18 mouse cellular contexts compared by ENCODE assay signal in genomic region chr9:64528595-64528994, GRCm38 (mm10).
DNase-seq lines count a peak whose midpoint lies in the region; ATAC-seq and TF ChIP-seq lines count a peak whose summit lies in the region.
"Had no signal": no experiment of that assay in that cellular context is flagged by ENCODE, and none has a peak within 500 bp of the region (broad histone marks: within the 10 kb centered on the region; RNA-seq: fewer than 3 reads in every experiment).

No protein-coding gene starts in this region.

- ATAC-seq in liver, embryonic 15.5 days (ENCODE audit: insufficient read depth): no peak
- ATAC-seq in liver, embryonic 11.5 days (replicated peaks; ENCODE audit: low FRiP score): no peak
- ATAC-seq in Patski: peak; percentile 76
- ATAC-seq: forebrain, embryonic 13.5 days; inflammation-experienced regulatory T-cells, adult 6 months had no signal

- no peak for TF ChIP-seq CTCF in Patski (IDR thresholded peaks at IDR 0.05)

- WGBS in liver, embryonic 15.5 days (ENCODE audit: insufficient replicate concordance): 47% methylated on average over 2 of the region's 2 CpGs
- WGBS in liver, embryonic 11.5 days: 63% methylated on average over 2 of the region's 2 CpGs

- no peaks in the 10 kb centered on the region for H3K9me3 ChIP-seq in liver, embryonic 15.5 days (replicated peaks)
- H3K9me3 ChIP-seq in liver, embryonic 11.5 days (ENCODE audit: control insufficient read depth, low read length): no peaks in the 10 kb centered on the region
- H3K9me3 ChIP-seq: forebrain, embryonic 13.5 days; heart, embryonic 13.5 days; limb, embryonic 13.5 days; neural tube, embryonic 13.5 days had no signal

- H3K27ac ChIP-seq in liver, embryonic 15.5 days (replicated peaks): 0 out of 2 replicates have a peak overlapping the region, but pooled peaks have one; percentile 20
- H3K27ac ChIP-seq in liver, embryonic 11.5 days (ENCODE audit: low read depth, low read length): no peak overlapping the region
- H3K27ac ChIP-seq: forebrain, embryonic 13.5 days; heart, embryonic 13.5 days; limb, embryonic 13.5 days; neural tube, embryonic 13.5 days had no signal

- H3K4me1 ChIP-seq in liver, embryonic 15.5 days (replicated peaks): peaks cover 41% of the 10 kb centered on the region
- peaks cover 2% of the 10 kb centered on the region for H3K4me1 ChIP-seq in liver, embryonic 11.5 days (replicated peaks; ENCODE audit: control insufficient read depth, insufficient read depth, low read length)

- peak; percentile 53 for DNase-seq in adrenal gland, adult 2 months
- DNase-seq in adrenal gland, postnatal 25 days: no peak
- DNase-seq in frontal cortex, postnatal 36 days (ENCODE audit: low spot score in 2 of 2): peak; percentile 21 to 30
- no peak for DNase-seq in frontal cortex, postnatal 10 days (ENCODE audit: low spot score in 2 of 2)
- DNase-seq in liver, embryonic 11.5 days (ENCODE audit: low spot score): no peak
- DNase-seq in Patski (ENCODE audit: low read depth, low spot score): peak; percentile 60
- no peak for DNase-seq in urinary bladder, postnatal 14 days (ENCODE audit: low spot score)
- DNase-seq: cerebellum, adult 8-10 months; heart, adult 11 months; heart, postnatal 4 days; kidney, postnatal 4 days; lung, adult 18-20 months had no signal

- CTCF ChIA-PET in Patski (lab: Charles Lee): no interaction called here

- in situ Hi-C loops in Patski (cut with MboI; ENCODE audit: low pct_unique_long_range_greater_than_20kb): loop anchor here (5.0 to 10.0 kb wide), 2 partner anchors 86 to 104 kb away; no protein-coding TSS in a partner anchor

- H3K9ac ChIP-seq in liver, embryonic 15.5 days: no peak overlapping the region
- no peak overlapping the region for H3K9ac ChIP-seq in liver, embryonic 11.5 days (ENCODE audit: low read depth, low read length)
- H3K9ac ChIP-seq: forebrain, embryonic 13.5 days; heart, embryonic 13.5 days; limb, embryonic 13.5 days; neural tube, embryonic 13.5 days had no signal

- no peak overlapping the region for H3K4me3 ChIP-seq in liver, embryonic 15.5 days (replicated peaks)
- no peak overlapping the region for H3K4me3 ChIP-seq in liver, embryonic 11.5 days (ENCODE audit: low read depth, low read length)
- H3K4me3 ChIP-seq: forebrain, embryonic 13.5 days; heart, embryonic 13.5 days; limb, embryonic 13.5 days; neural tube, embryonic 13.5 days had no signal

- POLR2A ChIA-PET in Patski (lab: Charles Lee): no interaction called here

- no peaks in the 10 kb centered on the region for H3K36me3 ChIP-seq in liver, embryonic 15.5 days (replicated peaks)
- H3K36me3 ChIP-seq in liver, embryonic 11.5 days (ENCODE audit: control insufficient read depth, insufficient read depth, low read length): no peaks in the 10 kb centered on the region
- H3K36me3 ChIP-seq: heart, embryonic 13.5 days; limb, embryonic 13.5 days; neural tube, embryonic 13.5 days had no signal

- no peak overlapping the region for H3K4me2 ChIP-seq in liver, embryonic 15.5 days
- no peak overlapping the region for H3K4me2 ChIP-seq in liver, embryonic 11.5 days
- H3K4me2 ChIP-seq: forebrain, embryonic 13.5 days; heart, embryonic 13.5 days; limb, embryonic 13.5 days; neural tube, embryonic 13.5 days had no signal

- no peaks in the 10 kb centered on the region; the same call in 1 of the 2 replicates for H3K27me3 ChIP-seq in liver, embryonic 15.5 days
- H3K27me3 ChIP-seq in liver, embryonic 11.5 days (replicated peaks; ENCODE audit: control insufficient read depth, insufficient read depth, low read length): no peaks in the 10 kb centered on the region
- H3K27me3 ChIP-seq in Patski: no peaks in the 10 kb centered on the region
- H3K27me3 ChIP-seq: limb, embryonic 13.5 days had no signal

Comparison
In these comparisons a context has a peak if more than half of its experiments do, and no peak if none do; other contexts are left out.
1. DNase-seq: peak in adrenal gland, adult 2 months (single experiment), frontal cortex, postnatal 36 days (2 of 2) and Patski (single experiment); none in adrenal gland, postnatal 25 days (single experiment), frontal cortex, postnatal 10 days (0 of 2), liver, embryonic 11.5 days (single experiment) and urinary bladder, postnatal 14 days (single experiment).